Mouse (Mus musculus) hematopoietic stem cell, adult 5-6 weeks (primary cell): ENCODE results near the gene Fkbp5. TPM values are rescaled to one million over a fixed set of nuclear protein-coding genes. Genes with fewer than 3 reads are reported as not detected.
"Not testable (repeated sequence)": the region's sequence is repeated elsewhere in the genome, so short reads cannot be mapped to it uniquely, and the experiment has no call there.

Source experiments
- ATAC-seq, 2 experiments: fragments of 125-278 bp in 1 of 2; replicated peaks in 1 of 2; 2 replicates each; pipeline ENCODE4 v1.8.0; 2016 to 2017; ENCODE audit warnings: inconsistent platforms in 2 of 2, mild to moderate bottlenecking in 2 of 2, moderate number of reproducible peaks in 2 of 2, low read depth in 1 of 2, moderate TSS enrichment in 1 of 2; ENCODE audit not compliant: low FRiP score in 2 of 2, poor library complexity in 2 of 2, severe bottlenecking in 2 of 2, insufficient read depth in 1 of 2, low TSS enrichment in 1 of 2
- total RNA-seq: library from RNA; stranded (forward); fragments of 172-1452, 232-1000 nt; gene quantifications from 2 replicates; pipeline ENCODE4 v1.2.3, GENCODE M21; 2017

Gene Fkbp5
- total RNA-seq, 1 experiment from 2014 or later = 46.6 TPM

GRCm38 (mm10) chr17:28418481-28418880, 98.8 kb downstream of the Fkbp5 start:
- ATAC-seq = not testable (repeated sequence)

DNA sequence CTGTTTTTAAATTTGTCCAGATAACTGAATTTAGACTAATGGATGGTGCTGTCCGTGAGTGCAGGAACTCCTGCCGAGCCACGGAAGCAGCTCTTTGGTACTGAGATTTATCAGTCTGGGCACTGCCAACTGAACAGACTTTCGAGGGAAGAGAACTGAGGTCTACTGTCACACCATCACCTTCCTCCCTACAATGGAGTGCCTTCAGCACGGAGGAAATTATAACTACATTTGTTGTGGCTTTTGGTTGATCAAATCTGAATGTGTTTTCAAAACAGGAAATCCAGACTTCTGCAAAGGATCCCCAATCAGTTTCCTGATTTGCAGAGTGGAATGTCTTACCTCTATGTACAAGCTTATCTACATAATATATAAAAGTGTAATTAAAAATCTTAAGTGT, 99.6 kb downstream of the Fkbp5 start:
- ATAC-seq = no peak

DNA sequence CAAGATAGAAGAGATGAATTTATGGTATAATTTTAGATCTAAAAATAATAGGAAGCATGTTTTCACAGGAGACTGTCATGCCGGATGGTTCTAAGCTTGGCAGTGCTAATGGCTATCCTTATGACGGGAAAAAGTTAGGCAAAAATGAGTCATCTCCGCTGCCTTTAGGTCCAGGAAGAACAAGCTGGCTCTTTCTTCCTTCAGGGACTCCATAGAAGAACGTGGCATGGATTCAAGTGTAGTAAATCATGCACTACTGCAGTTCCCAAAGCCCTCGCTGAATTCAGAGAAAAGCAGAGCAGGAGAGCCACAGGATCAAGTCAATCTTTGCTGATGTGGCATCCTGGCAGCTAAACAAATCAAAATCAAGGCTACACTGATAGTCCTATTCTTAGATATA, 102.1 kb downstream of the Fkbp5 start:
- no peak for ATAC-seq

DNA sequence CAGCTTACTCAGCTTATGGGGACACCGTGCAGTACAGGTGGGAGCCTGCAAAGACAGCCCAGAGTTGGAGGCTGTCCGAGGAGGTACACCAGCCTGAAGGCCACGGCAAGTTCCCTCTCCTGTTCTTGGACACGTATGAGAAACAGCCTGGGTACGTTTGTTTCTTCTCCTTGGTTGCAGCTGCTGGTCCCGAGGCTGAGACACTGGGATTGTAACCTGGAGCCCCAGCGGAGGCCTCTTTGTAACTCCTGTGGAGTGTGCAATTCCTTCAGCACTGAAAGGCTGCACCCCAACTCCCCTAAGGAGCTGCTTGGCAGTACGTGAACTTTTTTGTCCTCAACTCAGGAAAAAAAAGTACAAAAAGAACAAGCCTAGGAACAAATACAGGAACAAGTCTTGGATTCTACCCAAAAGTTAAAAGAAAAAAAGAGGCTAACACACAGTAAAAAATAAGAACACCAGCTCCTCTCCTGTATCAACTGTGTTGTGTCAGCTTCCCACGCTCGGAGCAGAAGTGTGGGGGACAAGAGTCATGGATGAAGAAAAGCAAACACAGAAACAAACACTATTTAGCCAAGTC, 105.9 kb downstream of the Fkbp5 start:
- no peak for ATAC-seq

GRCm38 (mm10) chr17:28410731-28411130, 106.6 kb downstream of the Fkbp5 start:
- no peak for ATAC-seq

DNA sequence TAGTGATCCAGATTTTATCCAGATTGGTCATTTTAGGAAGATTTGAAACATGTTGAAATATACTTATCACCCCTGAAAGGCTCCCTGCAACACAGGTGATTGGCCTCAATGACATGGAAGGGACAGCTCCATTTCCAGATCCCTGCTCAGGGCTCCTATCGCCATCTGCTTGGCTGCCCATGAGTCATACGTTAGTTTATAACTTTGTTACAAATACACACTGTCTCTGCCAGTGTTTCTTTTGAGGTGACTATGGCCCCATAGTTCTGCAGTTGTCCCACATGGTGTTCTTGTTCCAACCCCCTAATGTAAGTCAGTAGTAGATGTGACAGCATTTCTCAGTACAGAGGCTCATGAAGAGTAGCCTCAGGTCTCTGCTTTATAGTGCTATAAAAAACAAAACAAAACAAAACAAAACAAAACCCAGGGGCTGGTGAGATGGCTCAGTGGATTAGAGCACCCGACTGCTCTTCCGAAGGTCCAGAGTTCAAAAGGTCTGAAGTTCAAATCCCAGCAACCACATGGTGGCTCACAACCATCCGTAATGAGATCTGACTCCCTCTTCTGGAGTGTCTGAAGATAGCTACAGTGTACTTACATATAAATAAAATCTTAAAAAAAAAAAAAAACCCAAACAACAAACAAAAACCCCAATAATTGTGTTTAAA, 108.9 kb downstream of the Fkbp5 start:
- no peak for ATAC-seq

- peak; percentile 90 to 94 for ATAC-seq
Measured at GRCm38 (mm10) chr17:28407418-28408250, 109.7 kb downstream of the Fkbp5 start.

- no peak for ATAC-seq
Measured at GRCm38 (mm10) chr17:28406471-28406870, 110.9 kb downstream of the Fkbp5 start.

DNA sequence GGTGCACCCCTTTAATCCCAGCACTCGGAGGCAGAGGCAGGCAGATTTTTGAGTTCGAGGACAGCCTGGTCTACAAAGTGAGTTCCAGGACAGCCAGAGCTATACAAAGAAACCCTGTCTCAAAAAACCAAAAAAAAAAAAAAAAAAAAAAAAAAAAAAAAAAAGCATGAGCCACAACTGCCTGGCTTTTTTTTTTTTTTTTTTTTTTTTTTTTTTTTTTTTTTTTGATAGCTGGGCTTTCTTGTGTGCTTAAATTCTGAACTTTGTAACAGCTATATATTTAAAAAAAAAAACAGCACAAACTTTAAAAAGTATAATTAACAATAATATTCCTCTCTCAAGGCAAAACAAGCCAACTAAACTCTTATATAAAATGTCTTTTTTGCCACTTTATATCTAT, 112.6 kb downstream of the Fkbp5 start:
- not testable (repeated sequence) for ATAC-seq

- ATAC-seq = no peak
Measured at GRCm38 (mm10) chr17:28404301-28404700, 113.0 kb downstream of the Fkbp5 start.

DNA sequence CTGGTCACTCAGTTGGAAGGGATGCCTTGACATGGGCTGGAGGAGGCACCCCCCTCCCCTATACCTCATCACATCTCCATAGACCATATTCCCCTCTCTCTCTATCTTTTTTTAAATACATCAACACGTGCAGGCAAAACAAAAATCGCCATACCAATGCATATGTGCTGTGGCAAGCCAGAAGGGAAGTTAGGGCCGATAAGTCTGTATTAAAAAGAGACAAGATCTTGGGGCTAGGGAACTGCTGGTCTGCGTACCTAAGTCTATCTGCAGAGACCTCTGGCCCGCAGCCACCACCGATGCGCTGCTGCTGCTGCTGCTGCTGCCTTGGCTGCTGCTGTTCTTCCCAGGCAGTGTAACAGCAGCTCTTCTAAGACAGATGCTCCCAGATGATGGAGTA, 122.3 kb downstream of the Fkbp5 start:
- no peak for ATAC-seq

- no peak for ATAC-seq
Measured at GRCm38 (mm10) chr17:28394051-28394765, 123.1 kb downstream of the Fkbp5 start.

DNA sequence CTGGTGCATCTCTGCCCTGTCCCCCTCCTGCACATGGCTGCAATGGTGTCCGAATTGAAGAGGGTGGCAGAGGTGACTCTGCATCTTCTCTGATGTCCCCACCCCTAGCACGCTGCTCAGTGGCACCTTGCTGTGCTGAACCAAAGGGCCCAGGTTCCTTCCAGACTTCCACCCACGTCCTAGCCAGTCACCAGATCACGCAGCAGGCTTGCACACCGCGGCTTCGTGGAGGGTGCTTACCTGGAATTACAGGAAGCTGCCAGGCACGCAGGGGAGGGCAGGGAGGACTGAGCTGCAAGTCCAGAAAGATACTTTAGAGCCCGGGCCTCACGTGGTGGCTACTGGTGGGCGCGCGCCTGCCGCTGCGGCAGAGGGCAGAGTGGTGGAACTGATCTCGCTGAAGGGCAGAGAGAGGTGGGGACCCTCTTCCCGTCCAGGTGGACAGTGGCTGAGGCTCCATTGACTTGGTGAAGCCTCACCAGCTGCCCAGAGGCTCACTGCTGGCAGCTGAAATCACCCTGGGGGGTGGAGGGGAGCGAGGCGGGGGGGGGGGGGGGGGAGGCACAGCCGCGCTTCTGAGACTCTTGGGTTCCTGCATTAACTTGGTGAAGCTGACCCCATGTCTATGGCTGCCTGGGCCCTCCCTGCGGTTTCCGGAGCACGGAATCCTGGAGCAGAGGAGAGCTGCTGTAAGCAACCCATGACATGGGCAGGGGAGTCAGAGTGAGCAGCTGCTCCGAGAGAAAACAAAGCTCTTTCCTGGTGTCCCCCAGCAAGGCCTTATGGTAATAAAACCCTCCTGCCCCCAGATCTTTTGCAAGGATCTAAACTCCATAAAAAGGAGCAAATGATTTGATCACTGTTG, 125.5 kb downstream of the Fkbp5 start:
- peak; percentile 56 to 65; a peak in 3 of 4 replicates for ATAC-seq

DNA sequence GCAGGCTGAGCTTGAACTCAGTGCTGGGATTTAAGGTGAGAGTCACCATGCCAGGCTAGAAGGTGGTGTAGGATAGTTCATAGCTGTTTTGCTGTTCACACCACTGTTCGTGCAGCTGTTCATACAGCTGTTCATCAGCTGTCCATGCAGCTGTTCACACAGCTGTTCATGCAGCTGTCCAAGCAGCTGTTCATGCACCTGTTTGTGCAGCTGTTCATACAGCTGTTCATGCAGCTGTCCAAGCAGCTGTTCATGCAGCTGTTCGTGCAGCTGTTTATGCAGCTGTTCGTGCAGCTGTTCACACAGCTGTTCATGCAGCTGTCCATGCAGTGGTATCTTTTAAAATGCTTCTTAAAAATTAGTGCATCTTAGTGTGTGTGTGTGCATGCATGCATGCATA, 128.8 kb downstream of the Fkbp5 start:
- ATAC-seq = no peak

- ATAC-seq = peak; percentile 69 to 76
Measured at GRCm38 (mm10) chr17:28386150-28386905, 131.0 kb downstream of the Fkbp5 start.

DNA sequence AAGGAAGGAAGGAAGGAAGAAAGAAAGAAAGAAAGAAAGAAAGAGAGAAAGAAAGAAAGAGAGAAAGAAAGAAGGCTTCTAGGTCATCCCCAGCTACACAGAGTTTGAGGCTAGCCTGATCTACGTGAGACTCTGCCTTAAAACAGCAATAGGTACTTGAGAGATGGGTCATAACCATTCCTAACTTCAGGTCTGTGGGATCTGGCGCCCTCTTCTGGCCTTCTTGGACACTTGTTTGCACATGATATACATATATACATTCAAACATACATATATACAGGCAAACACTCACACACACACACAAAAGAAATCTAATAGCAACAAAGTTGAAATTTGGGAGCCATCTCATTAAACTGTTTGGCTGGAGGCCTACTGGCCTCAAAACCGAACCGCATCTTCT, 133.0 kb downstream of the Fkbp5 start:
- no peak for ATAC-seq
